Mouse (Mus musculus): ENCODE data around the gene Bdh1.
"Not testable (repeated sequence)": the region's sequence is repeated elsewhere in the genome, so short reads cannot be mapped to it uniquely, and the experiment has no call there.

Gene Bdh1

DNA sequence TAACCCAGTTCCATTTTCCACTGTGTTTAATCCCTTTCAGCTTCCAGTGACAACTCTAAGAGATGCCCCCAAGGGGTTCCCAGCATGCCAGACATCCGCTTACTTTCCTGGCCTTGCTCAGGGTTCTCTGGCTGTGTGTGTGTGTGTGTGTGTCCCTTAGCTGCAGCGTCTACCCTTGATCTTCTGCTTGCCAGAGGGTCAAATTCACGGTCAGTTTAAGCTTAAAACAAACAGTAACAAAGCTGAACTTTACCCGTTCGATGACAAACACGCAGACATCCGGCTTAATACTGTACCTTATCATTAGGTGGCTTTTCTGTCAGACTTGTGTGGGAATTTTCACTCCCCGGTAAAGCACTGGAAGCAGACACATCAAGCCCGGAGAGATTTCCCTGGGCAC, at the start of gene Bdh1:
Gene Bdh1, plus strand, starts transcription at position 281 of the 400 bp plus-strand sequence.
- no peak for DNase-seq (ENCODE audit: low spot score)

DNA sequence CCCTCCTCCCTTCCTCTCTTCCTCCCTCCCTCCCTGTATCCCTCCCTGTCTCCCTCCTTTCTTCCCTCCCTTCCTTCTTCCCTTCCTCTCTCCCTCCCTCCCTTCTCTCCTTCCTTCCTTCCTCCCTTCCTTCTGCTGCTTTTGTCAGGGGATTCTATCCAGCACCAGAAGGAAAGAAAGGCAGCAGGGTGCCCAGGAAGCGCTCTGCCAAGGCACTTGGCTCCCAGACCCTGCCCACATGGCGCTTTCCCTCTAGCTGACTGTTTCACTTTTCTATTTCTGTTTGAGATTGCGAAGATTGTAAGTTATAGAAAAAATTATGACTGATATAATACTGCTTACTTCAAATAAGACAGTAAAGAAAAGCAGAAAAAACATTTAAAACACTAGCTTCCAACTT, 49.8 kb upstream of the Bdh1 start:
- not testable (repeated sequence) for DNase-seq (ENCODE audit: low spot score)

DNA sequence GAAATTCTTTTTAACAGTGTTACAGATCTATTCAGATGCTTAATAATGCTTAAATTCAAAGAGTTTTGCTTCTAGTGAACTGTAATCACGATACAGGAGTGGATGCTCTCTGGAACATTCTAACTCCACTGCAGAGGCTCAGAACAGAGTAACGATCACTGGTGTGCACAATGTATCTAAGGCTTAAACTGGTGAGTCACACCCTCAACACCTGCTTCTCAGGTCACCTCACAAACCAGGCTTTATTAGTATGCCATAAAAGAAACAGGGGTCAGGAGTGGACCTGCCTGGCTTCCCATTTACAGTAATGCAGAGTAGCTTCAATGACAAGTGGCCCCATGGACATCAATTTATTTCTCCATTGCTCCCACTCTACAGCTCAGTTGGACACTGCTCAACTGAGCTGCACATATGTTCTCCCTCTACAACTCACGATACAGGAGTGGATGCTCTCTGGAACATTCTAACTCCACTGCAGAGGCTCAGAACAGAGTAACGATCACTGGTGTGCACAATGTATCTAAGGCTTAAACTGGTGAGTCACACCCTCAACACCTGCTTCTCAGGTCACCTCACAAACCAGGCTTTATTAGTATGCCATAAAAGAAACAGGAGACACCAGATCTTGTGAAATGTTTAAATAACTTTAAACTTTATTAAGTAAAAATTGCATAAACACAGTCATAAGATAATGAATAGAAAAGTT, 46.0 kb upstream of the Bdh1 start:
- not testable (repeated sequence) for DNase-seq (ENCODE audit: low spot score)

DNA sequence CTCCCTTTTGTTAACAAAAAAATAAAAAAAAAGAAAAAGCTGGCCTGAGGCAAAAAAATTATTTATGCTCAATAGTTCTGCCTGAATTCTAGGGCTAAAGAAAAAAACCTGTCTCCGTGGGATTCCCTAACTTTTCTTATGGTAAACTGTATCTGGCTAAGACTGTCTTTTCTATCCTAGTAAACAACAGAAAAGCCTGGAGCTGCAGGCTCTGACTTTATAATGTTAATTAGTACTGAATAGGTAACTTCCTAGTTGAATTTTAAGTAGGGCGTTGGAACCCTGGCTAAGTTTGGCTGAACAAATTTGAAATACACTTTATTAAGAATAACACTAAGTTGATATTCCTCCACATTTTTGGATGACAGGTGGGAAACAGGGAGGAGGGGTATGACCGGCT, 33.8 kb upstream of the Bdh1 start:
- DNase-seq (ENCODE audit: low spot score): not testable (repeated sequence)

DNA sequence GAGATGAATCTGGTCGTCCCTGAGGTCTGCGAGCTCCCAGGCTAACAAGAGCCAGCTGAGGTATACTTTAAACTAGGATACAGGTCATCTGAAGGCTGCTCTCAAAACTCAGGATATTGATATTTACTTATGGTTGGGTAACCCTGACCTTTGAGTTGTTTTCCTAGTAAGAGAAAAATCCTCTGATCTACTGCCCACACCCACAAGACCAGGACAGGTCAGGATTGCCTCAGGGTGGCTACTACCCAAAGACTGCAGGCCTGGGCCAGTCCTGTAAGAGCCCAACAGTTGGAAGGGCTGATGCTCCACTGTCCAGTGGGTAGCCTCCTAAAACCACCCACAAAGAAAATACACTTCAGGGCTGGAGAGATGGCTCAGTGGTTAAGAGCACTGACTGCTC, 22.8 kb upstream of the Bdh1 start:
- DNase-seq (ENCODE audit: low spot score): no peak

DNA sequence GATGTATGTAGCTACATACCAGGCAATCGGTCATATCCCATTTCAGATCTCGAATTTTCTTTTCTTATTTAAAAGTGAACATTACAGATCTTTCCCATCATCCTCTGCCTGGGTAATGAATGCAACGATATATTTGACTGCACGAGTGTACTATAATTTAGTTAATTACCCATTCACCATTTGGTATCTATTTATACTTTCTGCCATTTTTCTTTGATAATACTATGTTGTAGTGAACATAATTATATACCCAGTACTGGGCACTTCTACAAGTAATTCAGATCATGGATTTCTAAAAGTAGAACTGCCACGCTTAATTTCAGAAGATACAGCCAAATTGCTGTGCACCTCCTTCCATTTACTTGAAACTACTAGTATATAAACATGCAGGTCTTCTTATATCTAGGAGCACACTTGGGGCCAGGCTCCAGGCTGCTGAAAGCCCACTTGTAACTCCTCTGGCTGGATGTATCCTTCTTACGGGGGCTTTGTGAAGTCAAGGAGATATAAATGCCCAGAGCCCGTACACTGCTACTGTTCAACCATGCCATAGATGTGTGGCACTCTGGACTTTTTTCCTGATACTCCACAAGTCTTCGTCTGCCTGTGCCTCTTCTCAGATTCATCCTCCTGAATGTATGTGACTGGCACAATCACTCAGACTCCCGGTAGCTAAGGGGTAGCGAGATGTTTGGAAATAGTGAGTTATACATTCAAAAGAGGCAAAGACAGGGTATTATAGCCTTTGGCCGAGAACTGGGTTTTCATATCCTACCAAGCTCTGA, 21.0 kb upstream of the Bdh1 start:
- no peak for DNase-seq (ENCODE audit: low spot score)

DNA sequence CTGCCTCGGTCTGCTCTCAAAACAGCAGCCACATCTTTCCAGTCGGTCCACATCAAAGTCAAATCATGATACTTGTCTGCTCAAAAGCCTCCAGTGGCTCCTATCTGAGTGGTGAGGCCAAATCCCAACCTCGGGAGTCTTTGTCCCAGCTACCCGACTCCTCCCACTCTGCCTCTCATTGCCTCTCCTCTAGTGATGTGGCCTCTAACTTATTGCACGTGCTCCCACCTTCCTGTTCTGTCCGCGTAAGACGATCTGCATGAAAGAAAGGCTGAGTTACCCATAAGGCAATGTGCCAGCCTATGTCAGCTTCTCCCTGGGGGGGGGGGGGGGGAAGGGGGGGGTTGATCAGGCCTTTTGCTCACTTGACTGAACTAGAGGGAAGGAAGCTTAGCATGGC, 20.0 kb upstream of the Bdh1 start:
- no peak for DNase-seq (ENCODE audit: low spot score)

DNA sequence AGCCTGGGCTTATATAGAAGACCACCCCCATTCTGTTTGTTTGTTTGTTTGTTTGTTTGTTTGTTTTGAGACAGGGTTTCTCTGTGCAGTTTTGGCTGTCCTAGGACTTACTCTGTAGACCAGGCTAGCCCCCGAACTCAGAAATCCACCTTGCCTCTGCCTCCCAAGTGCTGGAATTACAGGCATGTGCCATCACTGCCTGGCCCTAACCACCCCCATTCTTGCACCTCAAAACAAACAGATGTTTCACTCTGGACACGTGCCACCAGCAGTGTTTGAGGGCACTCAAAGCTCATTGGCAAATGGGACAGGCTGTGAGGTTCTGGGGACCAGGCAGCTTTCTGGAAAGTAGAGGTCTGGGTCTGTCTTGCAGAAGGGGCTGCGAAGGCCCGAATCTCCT, 18.1 kb upstream of the Bdh1 start:
- no peak for DNase-seq (ENCODE audit: low spot score)

DNA sequence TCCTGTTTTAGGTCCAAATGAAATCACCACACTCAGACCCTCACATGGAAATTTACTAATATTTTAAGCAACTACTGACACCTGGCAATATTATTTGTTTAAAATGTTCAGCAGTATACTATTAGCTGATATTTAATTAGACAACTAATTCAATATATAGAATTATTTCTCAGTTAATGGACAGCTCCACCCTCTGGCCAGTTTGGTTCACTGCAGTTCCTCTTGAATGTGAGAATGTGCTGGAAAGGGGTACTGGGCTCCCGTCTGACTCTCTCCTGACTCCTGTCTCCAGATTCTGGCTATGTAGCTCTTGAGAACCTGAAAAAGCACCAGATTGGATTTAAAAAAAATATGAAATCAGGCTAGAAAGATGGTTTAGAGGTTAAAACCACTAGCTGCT, 17.0 kb upstream of the Bdh1 start:
- DNase-seq (ENCODE audit: low spot score): no peak

DNA sequence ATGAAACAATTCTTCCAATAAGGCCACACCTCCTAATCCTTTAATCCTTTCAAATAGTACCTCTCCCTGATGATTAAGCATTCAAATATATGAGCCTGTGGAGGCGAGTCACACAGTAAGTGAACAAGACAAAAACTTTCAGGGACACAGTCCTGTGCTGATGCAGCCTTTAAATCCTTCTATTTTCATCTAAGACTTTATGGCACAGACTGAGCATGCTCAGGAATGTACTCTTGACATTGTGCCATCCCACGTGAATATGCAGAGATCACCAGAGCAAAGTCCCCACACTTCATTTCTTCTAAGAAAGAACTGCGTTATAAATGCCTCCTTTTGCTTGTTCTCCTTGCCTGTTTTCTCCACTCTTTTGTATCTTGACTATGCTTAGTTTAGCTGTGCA, 14.2 kb upstream of the Bdh1 start:
- no peak for DNase-seq (ENCODE audit: low spot score)

DNA sequence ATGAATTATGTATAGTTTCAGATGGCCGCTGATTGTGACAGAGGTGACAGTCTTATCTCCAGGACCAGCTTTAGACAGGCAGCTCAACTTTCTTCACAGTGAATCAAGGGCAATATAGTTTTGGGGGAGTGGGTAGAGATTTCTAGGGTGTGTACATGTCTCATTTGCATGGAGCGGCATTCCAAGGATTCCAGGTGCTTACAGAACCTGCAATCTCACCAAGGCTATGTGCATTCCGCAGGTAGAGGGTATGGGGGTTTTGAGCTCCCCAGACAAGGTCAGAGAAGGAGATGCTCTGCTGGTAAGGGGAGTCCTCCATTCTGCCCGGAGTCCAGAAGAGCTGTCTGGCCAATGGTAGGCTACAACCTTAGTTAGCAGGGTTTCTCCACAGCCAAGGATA, 11.1 kb upstream of the Bdh1 start:
- DNase-seq (ENCODE audit: low spot score): no peak

DNA sequence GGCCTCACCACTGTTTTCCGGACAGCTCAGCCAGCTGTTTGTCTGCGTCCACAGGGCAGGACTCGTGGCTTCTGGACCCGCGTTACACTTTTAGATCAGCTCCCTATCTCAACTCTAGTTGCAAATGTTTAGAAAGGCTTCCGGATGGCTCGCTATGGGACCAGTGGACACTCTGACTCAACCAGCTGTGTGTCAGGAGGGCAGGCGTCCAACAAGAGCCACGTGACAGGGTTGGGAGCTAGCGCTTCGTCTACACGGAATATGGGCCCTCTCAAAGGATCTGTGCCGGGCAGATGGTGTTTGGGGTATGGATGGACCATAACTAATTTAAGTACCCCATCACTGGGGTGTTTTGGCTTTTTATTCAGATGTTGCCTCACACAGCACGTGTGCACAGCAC, 9.8 kb upstream of the Bdh1 start:
- no peak for DNase-seq (ENCODE audit: low spot score)

DNA sequence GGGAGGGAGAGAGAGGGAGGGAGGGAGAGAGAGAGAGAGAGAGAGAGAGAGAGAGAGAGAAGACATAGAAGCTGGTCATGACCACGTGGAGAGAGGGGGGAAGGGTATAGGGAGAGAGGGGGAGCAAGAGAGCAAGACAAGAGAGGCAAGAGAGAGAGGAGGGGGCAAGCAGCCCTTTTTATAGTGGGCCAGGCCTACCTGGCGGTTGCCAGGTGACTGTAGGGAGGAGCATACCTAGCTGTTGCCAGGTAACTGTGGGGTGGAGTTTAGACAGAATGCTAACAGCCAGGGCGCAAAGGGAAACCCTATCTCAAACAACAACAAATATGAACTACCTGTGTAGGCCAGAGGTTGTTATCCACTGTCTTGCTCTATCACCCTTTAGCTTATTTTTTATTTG, 8.3 kb upstream of the Bdh1 start:
- DNase-seq (ENCODE audit: low spot score): no peak

DNA sequence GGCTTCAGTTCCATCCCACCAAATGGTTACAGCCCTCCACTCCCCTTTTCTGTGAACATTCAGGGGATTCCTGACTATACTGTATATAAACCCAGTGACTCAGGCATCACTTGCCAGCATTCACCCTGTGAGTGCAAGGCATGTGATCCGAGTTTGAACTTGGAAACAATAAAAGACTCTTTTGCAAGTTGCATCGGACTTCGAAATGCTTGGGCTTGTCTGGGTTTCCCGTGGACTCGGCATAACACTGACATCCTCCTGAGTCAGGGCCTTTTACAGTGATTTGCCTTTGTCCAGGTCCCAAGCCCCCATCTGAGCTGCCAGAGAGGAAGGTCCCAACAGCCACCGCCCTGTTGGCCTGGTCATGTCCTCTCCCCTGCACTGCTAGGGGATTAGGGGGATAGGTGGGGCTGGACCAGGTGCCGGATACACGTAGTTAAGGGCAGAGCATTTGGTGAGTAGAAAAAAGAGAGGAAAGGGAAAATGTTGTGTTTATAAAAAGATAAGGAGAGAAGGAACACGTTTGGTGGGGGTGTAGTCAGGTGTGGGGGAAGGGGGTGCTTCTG, 6.1 kb upstream of the Bdh1 start:
- DNase-seq (ENCODE audit: low spot score): no peak

DNA sequence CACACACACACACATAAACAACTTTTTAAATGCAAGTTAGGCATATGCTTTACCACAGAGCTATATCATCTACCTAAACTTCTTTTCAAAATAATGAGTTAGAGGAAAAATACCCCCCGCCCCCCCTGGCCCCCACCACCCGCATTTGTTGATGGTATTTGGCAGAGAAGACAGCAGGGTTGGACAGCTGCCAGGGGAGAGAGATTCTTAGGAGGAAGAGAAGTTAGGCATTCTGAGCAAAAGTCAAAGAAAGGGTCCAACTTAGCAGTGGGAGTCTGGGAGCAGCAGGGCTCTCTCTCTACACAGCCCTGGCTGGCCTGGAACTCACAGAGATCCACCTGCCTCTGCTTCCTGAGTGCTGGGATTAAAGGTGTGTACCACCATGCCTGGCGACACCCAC, 3.4 kb upstream of the Bdh1 start:
- no peak for DNase-seq (ENCODE audit: low spot score)

DNA sequence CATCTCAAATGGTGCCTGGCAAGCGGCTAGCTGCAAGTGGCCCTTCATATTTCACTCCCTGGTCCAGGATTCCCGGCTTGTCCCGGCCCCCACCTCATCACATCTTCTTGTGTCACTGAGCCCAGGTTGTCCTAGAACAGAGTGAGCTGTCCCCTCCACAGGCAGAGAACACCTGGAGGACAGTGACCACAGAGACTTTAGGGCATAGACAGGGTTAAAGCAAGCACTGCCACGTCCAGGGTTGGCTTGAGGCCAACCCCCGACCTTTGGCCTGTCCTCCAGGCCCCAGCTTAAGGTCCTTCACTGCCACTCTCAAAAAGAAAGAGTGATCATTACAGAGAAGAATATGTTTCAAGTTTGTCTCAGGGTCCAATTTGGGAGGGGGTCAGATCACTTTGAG, 2.6 kb upstream of the Bdh1 start:
- DNase-seq (ENCODE audit: low spot score): no peak

DNA sequence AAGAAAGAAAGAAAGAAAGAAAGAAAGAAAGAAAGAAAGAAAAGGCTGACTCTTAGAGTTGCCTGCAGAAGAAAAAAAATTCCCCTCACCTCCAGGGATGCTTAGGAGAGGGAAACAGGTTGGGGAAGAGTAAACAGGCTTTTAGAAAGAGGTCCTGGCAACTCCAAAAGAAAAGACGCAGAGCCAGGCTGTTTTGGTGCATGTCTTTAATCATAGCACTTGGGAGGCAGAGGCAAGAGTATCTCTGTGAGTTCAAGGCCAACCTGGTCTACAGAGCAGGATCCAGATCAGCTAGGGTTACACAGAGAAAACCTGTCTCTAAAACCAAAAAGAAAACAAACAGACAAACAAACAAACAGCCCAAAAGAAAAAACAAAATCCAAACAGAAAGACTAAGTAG, 642 bp downstream of the Bdh1 start:
- DNase-seq (ENCODE audit: low spot score): no peak

DNA sequence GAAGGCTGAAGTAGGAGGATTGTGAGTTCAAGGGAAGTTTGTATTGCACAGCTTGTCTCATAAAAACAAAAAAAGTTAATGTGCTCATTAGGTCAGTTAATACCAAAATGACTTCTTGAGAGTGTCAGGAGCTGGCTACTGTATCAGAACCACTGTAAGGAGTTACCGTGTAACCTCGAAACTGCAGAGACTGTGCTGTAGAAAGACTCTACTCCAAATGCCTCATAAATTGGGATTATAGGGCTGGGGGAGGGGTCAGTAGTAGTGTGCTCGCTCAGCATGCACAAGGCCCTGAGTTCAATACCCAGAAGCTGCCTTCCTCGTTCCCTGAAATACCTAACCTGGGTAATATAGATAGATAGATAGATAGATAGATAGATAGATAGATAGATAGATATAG, 1.3 kb downstream of the Bdh1 start:
- no peak for DNase-seq (ENCODE audit: low spot score)

DNA sequence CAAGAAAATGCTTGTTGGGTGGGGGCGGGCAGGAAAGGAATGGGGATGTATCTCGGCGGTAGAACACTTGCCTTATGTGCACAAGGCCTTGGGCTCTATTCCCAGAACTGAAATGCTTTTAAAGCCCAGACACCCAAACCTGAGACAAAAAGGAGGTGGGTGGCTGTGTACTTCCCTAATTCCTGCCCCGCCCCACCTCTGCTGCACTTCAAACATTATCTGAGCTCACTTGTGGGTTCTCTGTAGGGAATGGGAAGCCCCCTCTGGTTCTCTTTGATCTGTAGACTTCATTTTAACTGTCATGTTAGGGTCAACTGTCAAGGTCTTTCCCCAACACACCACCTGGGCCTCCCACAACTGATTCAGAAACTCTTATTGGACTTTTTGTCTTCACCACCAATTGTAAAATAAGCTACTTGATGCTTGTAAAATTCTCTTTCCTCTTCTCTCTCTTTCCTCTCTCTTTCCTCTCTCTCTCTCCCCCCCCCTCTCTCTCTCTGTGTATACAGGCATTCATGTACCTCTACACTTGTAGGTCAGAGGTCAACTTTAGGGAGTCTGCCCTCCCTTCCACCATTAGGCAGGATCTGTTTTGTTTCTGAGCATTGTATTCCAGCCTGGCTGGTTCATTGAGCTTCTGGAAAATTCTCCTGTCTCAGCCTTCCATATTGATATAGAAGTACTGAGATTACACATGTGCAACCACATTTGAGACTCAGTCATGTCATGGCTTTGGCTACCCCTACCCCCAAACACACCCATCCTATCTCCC, 2.5 kb downstream of the Bdh1 start:
- DNase-seq (ENCODE audit: low spot score): no peak

DNA sequence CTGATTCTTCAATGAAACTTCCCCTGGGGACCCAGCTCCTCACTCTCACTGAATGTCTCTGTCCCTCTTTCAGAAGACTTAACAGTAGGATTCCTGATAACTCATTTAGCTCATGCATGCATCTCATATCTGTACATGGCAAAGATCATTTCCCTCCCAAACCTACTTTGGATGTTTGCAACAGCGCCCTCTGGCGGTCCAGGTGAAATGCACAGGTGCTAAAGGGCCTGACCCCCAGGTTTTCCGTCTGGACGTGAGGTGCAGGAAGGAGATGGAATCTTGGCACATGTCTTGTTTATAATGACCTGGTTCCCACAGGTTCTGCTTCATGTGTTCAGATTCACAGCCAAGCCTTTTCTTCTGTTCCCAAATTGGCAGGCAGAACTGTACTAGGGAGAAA, 3.4 kb downstream of the Bdh1 start:
- DNase-seq (ENCODE audit: low spot score): peak; percentile 35

DNA sequence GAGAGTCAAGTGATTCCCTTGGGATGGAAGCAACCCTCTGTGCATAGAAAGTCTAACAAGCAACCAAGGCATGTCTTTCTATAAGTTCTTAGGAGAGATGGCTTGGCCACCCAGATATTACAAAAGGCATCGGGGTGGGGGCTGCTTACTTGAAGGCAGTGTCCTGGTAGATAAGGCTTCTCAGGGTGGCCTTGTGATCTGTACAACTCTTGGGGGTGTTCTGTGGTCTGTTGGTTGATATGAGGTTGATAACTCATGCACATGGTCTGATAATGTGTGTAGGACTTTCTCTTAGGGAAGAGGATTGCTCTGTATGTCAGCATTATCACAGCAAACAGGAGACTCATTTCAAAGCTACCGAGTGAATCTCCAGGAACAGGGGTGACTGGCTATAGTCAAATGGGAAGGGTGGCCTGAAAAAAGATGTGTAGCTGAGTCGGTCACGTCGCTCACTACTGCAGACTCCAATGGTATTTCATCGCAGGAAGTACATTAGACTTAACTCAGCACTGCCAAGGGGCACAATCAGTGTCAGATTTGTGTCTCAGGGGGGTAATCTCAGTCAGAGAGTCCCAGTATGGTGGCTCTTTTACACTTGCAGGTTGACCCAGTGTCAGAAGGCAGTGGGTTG, 4.5 kb downstream of the Bdh1 start:
- no peak for DNase-seq (ENCODE audit: low spot score)

DNA sequence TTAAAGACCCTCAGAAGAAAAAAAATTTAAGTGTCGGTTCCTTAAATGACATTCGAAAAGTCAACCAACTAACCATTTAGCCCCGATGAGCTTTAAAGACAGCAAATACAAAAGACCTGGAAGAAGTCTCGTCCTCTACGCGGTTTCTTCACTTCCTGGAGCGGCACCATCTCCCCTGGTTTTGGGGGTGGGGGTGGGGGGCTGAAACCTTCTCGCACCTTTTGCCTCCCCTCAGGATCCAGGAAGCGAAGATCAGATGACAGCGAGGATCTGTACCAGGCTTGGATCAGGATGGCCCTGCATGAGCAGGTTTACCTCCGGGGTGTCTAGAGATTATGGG, 6.2 kb downstream of the Bdh1 start:
- no peak for DNase-seq (ENCODE audit: low spot score)
